Mouse (Mus musculus) brain, embryonic 14.5 days (tissue): ENCODE measurements around the gene Bend3.

Experiments used
- CTCF ChIP-seq: fragments of 200-500 bp; IDR thresholded peaks from 2 replicates; pipeline ENCODE4 v1.5.1; 2012; ENCODE audit warnings: inconsistent platforms, mild to moderate bottlenecking, moderate library complexity, borderline replicate concordance; ENCODE audit not compliant: insufficient read depth, insufficient read length; ENCODE audit errors: extremely low read depth
- POLR2A ChIP-seq: fragments of 200-500 bp; IDR thresholded peaks from 2 replicates; pipeline ENCODE4 v1.6.1; 2012; ENCODE audit warnings: mild to moderate bottlenecking, inconsistent platforms, borderline replicate concordance; ENCODE audit not compliant: poor library complexity, insufficient read depth, insufficient read length, severe bottlenecking; ENCODE audit errors: extremely low read depth

DNA sequence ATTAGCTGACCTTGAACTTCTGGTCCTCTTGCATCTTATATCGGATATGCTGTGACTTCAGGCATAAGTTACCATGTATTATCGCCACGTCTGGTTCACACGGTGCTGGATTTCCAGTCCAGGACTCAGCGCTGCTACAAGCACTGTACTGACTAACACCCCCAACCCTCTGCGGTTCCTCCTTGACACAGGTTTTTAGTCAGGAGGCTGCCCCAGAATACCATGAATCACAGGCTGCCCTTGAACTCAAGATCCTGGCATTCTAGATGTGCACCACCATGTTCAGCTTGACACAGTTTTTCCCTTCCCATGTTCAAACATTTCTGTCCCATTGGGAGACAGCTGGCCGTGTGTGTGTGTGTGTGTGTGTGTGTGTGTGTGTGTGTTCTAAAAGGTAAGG is 10.5 kb downstream of the Bend3 start:
- TF ChIP-seq POLR2A = no peak
- no peak for TF ChIP-seq CTCF
